Mouse (Mus musculus) brain, embryonic 18.5 days (tissue): ENCODE results near the gene Ppm1d.

Experiments used
- DNase-seq: peaks from one replicate; pipeline ENCODE4 v3.0.0-alpha.2; 2012; ENCODE audit warnings: low read depth, low spot score

Gene Ppm1d

DNA sequence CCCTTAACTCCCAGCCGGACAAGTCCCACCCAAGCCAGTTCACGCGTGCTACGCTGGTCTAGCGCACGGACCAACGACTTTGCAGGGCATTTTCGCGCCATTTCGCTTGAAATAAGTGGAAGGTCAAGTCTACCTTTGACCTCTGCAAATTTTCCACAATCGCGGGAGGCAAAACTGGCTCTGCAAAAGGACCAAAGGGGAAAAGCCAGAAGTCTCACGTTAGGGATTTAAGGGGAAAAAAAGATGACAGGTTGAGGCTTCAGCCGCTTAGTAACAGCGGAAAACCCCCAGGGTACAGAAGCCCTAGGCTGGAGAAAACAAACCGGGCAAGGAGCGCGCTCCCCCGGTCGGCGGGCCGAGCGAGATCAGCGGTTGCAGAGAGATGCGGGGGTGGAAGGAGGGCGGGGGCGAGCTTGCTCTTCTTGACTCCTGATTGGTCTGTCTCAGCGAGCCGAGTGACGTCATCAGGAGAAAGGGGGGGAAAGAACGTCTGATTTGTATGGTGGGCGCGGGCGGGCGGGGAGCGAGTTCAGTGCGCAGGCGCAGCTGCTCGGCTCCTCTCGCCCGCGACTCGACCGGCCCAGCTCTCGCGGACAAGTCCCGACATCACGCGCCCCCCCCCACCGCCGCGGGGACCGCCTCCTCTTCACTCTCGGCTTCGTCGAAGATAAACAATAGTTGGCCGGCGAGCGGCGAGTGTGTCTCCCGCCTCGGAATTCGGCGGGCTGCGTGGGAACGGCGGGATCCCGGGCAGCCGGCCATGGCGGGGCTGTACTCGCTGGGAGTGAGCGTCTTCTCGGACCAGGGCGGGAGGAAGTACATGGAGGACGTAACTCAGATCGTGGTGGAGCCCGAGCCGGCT is at the start of gene Ppm1d:
Gene Ppm1d, plus strand, starts transcription at position 532 of the 862 bp plus-strand sequence.
- DNase-seq, result peak; percentile 98

DNA sequence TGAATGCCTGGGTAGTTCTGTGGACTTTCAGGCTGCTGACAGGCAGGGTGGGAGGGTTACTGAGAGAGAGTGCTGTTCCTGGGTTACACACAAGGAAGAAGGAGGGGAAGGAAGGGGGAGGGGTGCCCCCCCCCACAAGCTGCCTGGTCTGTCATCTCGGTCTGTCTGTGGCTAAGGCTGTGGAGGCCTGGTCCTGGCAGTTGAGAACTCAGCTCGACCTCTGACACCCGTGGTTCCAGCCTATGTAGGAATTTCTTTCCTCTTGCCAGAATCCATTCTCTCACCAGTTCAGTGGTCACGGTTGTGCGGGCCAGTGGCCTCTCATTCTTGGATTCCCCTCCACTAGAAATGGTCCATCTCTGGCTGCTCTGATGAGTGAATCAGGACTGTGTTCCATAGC is 46.4 kb upstream of the Ppm1d start:
- DNase-seq, result no peak

DNA sequence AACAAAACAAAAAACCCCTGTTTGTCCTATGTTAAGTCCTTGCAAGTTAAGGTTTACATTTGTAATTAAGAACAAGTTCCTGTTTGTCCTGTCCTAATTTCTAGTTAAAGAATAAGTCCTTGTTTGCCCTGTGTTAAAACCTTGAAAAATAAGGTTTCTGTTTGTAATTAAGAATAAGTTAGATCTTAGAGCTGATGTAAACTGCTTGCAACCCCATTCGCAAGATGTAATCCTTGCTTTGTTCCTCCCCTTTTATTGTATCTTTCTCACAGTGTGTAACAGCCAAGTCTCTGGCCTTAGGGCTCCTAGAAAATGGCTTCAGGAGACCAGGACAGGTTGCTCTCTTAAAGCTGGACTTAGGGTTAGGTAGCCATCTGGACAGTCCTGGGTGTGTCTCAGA is 43.7 kb upstream of the Ppm1d start:
- DNase-seq, result no peak

DNA sequence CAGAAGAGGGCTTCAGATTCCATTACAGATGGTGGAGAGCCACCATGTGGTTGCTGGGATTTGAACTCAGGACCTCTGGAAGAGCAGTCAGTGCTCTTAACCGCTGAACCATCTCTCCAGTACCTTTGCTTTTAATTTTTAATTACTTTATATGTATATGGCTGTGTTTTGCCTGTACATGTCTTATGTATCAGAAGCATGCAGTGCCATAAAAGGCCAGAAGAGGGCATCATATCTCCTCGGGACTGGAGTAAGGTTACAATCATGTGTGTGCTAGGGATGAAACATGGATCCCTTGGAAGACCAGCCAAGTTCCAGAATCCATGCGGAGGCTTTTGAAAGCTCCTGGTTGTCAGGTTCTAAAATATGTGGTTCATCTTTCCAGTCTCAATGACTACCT is 40.4 kb upstream of the Ppm1d start:
- no peak for DNase-seq

DNA sequence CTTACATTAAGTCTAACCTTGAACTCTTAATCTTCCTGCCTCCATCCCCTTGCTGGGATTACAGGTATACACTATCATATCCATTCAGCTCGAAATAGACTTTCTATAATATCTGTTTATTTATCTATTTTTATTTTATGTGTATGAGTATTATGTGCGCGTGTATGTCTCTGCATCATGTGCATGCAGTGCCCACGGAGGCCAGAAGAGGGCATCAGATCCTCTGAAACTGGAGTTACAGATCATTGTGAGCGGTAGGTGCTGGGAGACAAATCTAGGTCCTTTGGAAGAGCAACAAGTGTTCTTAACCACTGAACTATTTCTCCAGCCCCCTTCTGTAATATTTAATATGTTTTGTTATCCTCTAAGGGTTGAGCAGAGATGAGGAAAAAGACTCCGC is 37.7 kb upstream of the Ppm1d start:
- no peak for DNase-seq

DNA sequence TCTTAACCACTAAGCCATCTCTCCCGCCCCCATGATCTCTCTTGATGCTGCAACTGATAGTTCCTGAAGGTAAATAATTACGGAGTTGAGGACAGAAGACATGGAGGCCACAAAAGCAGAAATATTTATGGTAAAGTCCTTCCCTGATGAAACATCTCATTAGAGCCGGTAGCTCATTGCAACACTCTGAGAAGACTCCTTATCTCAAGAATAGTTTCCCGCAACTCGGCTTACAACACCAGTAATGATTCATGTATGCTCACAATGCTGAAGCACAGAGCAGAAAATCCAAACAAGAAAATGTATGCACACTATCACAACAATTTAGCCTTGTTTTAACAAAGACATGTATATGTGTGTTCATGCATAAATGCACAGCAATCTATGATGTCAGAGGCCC is 35.9 kb upstream of the Ppm1d start:
- DNase-seq, result no peak

DNA sequence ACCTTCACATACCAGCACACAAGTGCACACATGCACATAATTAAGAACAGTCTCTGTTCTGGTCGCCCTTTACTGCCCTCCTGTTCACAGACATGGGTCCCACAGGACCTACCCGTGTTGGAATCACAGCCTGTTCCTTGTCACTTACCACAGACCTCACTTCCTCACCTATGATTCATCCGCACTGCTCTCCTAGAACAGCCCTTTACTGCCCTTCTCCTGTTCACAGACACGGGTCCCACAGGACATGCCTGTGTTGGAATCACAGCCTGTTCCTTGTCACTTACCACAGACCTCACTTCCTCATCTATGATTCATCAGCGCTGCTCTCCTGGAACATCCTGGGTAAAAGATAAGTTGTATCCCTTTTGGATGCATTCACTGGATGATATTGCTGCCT is 33.4 kb upstream of the Ppm1d start:
- no peak for DNase-seq

DNA sequence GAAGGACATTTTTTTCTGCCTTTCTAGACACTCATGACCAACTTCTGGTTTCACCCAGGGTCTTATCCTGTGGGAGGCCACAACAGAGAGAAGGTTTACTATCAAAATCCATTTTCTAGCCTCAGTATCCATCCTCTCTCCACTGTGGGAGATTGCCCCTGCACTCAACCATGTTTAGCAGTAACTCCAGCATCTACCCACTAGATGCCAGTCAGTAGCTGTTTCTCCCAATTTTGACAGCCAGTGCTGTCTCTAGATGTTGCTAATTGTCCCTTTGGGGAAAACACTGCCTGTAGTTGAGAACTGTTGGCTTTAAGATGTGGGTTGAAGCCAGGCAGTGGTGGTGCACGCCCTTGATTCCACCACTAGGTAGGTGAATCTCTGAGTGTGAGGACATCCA is 32.9 kb upstream of the Ppm1d start:
- DNase-seq, result no peak

DNA sequence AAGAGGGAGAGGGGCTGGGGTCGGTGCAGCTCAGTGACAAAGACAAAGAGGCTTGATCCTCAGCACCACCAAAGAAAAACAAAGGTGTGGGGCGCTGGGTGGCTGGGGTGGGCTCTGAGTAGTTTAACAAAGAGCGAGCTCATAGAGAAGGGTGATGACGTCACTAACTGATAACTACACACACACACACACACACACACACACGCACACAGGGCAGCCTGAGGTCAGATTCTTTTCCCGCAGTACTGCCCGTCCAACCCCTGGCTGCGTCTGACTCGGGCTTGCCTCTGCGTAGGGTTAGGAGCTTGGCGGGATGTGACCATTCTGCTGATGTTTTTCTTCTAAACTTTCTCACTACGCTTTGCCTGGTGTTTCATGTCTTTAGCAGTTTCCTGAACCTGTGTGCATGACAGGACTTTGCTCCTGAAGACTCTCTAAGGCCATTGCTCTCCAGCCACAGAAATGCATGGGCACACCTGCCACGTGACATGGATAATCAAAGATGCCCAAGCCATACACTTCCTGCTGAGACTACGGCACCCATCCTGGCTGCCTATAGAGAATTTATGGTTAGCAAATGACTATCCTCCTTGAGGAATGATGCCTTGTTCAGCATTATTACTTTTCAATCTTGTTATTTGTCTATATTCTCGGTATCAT is 29.7 kb upstream of the Ppm1d start:
- DNase-seq, result no peak

DNA sequence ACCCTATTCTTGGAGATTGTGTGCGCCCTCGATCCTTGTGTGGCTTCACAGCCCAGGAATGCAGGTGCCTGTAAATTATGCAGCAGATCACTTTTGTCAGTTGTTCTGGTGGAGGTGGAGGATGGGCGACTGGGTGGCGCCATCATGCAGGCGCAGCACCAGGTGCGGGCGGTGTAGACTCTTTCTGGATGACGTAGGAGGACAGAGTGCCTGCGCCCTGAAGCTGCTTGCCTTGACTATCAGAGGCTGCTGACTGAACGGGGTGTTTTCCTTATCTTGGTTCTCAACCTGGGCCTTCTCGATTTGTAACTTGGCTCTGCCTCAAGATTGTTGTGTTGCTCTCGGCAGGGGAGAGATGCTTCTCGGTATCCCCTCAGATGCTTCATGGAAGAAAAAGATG is 13.1 kb upstream of the Ppm1d start:
- no peak for DNase-seq

DNA sequence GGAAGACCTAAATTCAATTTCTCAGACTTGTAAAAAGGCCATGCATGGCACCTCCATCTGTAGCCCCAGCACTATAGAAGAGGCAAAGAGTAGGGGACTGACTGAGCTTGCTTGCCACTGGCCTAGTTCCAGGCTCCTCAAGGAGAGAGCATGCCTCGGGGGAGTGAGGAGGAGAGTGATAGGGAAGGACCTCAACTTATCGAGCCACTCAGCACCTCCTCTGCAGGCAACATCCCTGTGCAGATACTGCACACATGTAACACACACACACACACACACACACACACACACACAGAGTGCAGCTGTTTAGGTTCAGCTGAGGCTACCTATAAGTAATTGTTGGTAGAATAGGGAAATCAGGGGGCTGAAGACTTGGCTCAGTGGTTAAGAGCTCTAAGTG is 11.2 kb upstream of the Ppm1d start:
- DNase-seq, result no peak

DNA sequence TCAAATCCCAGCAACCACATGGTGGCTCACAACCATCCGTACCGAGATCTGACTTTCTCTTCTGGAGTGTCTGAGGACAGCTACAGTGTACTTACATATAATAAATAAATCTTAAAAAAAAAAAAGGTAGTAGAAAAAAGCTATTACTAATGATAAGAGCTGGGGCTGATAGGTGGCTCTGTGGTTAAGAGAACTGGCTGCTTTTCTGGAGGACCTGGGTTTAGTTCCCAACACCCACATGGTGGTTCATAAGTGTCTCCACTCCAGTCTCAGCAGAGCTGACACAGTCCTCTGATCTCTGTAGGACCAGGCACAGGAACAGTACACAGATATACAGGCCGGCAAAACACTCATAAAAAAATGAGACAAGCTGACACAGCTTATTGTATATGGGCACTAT is 9.9 kb upstream of the Ppm1d start:
- no peak for DNase-seq

DNA sequence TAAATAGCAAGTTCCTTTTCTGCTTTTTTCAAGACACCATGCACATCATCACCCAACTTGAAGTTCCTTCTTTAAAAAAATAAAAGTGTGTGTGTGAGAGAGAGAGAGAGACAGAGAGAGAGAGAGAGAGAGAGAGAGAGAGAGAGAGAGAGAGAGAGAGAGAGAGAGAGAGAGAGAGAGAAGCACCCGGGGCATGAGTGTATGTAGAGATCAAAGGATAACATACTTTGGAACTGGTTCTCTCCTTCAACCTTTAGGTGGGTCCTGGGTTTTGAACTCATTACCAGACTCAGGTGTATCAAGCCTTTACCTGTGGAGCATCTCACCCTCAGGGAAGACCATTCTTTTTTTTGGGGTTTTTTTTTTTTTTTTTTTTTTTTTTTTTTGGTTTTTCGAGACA is 9.2 kb upstream of the Ppm1d start:
- DNase-seq, result no peak

DNA sequence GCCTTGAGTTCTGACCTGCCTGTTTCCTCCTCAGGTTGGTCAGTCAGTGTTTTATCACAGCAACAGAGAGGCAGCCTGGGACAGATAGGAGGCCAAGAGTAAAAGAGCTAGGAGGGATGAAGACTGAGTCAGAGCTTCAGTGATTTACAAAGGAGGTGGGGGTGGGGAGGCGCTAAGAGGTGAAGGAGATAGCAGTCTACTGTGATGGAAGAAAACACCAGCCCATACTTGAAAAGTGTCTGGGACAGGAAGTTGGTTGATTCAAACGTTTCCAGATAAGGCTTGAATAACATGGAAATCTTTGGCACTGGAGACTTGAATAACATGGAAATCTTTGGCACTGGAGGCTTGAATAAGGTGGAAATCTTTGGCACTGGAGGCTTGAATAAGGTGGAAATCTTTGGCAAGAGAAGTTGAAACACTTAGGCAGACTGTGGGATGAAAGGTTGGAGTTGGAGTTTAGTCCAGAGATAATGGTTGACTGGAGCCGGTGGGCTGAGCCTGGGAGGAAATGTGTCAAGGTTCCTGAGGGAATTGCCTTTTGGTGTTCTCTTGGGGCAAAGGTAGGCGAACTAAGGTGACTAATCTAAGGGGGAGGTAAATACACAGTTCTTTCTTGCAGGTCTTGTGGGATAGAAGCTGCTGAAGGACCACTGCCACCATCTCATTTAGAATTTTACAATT is 4.3 kb upstream of the Ppm1d start:
- no peak for DNase-seq

DNA sequence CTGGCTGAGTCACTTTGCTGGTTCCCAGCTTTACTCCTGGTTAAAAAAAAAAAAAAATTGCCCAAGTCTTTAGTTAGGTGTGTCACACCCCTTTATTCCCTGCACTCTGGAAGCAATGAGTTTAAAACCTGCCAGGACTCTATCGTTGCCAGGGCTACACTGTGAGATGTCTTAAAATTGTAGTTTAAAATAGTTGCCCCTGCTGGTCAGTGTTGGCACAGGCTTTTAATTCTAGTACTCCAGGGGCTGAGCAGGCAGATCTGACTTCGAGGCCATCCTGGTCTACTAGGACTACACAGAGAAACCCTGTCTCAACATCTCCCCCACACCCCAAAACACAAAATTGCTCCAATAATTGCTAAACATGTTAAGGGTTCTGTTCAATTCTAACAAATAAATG is 2.2 kb upstream of the Ppm1d start:
- no peak for DNase-seq

DNA sequence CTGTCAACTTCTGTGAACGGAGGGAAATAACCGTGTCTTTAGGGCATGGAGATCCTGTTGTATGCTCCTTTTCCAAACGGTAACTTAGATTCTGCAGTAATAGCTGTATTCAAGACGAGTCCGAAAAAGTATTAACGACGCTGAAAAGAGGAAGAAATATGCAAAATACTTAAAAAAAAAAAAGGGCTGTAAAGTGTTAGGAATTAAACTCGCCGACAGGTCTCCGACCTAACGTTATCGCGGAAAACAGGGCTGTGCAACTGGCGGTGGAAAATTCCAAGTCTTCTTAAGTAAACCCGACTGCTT is 684 bp upstream of the Ppm1d start:
- DNase-seq, result no peak

DNA sequence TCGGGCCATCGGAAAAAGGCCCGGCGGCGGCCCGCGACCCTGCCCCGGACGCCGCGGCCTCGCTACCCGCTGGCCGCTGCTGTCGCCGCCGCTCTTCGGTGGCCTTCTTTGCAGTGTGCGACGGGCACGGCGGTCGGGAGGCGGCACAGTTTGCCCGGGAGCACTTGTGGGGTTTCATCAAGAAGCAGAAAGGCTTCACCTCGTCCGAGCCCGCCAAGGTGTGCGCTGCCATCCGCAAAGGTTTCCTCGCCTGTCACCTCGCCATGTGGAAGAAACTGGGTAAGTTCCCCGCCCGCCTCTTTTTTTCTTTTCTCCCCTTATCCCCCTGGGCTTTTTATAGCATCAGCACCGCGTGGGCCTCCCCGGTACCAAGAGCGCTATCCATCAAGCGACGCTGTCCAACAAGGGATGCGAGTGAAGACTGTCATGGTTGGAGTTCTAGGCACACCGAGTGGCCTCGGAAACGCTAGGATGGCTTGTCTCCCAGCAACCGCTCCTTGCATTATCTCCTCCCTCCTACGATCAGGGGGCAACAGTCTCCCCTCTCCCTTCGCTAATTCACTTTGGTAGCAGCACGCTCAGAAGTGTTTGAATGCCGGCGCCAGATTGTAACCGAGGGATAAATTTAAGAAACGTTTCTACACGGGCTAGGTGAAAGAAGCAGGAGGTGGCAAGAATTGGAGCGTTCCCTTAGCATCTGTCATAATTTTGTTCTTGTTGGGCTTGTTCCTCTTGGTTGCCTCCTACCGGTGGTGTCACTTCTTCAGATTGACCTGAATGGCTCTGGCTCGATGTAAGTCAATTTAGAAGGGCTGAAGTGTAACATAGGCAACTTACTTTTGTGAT is 824 bp downstream of the Ppm1d start:
- no peak for DNase-seq

DNA sequence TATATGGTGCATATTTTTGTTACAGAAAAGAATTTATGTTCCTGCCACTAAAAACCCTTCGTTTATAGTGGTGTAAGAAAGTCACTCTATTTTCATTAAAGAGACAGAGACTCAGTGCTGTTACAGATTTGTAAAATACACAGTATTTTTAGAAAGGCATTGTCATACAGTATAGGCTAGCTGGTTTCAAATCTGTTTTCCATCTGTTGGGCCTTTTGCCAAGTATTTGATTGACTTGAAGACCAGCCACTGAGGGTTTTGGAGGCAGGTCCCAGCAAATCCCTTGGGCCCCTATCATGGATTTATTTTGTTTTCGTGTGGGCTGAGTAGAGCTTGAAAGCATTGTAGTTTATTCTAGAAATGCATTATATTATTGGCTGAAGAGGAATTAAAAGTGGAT is 1.8 kb downstream of the Ppm1d start:
- peak; percentile 55 for DNase-seq

DNA sequence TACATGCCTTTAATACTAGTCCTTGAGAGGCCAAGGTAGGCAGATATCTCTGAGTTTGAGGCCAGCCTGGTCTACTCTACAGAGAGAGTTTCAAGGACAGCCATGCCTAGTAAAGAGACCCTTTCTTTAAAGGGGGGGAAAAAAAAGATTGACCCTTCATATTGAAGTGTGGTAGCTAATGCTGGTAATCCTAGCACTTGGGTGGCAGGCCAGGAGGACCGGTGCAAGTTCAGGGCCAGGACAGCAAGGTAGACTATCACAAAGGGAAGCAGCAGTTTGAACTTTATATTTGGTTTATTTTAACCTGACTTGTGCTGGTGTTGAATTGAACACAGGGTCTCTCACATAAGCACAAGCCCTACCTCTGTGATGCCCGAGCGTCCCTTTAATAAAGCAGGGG is 2.3 kb downstream of the Ppm1d start:
- no peak for DNase-seq

DNA sequence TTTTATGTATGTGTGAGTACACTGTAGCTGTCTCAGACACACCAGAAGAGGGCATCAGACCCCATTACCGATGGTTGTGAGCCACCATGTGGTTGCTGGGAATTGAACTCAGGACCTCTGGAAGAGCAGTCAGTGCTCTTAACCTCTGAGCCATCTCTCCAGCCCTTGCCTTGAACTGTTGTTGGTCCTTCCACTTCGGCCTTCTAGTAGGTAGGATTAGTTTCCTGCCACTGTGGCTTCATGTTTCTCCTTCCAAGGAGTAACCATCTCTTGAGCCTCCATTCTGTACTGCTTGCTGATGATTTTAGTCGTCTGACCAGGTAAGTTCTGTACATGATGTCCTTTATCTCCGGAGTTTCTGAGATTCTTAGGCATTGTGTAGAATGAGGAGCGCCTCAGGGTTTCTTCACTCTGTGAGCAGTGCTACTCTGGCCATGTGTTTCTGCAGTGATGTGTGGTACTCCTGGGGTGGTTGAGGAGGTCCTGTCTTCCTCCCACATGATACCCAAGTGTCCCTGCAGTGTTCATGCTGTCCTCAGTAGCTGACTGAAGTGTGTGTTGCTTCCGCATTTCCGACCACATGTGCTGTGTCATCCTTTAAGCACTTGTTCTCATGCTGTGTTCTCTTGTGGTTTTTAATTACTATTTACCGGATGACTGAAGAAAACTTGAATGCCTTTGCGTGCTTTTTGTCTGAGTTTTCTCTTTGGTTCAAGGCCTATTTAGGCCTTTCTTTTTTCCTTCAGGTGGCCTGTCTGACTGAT is 12.7 kb downstream of the Ppm1d start:
- DNase-seq, result no peak

DNA sequence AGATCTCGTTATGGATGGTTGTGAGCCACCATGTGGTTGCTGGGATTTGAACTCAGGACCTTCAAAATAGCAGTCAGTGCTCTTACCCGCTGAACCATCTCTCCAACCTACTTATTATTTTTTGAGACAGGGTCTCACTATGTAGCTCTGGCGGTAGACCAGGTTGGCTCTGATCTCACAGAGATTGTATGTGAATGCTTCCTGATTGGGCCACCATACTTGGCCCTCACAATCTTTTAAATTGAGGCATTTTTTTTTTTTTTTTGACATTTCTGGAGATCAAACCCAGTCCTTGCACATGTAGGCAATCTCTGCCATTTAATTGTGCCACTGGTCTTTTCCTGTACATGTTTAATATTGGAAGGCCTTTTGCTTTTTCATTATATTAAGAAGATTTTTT is 17.7 kb downstream of the Ppm1d start:
- DNase-seq, result no peak
